Mouse (Mus musculus): ENCODE measurements around the gene Boll.
"Not testable (repeated sequence)": the region's sequence is repeated elsewhere in the genome, so short reads cannot be mapped to it uniquely, and the experiment has no call there.

The Boll gene

GRCm38 (mm10) chr1:55363044-55363565 is at the start of gene Boll:
Boll (minus strand) TSS chr1:55363469.
- DNase-seq (ENCODE audit: extremely low read depth, low read depth, low spot score): no peak

DNA sequence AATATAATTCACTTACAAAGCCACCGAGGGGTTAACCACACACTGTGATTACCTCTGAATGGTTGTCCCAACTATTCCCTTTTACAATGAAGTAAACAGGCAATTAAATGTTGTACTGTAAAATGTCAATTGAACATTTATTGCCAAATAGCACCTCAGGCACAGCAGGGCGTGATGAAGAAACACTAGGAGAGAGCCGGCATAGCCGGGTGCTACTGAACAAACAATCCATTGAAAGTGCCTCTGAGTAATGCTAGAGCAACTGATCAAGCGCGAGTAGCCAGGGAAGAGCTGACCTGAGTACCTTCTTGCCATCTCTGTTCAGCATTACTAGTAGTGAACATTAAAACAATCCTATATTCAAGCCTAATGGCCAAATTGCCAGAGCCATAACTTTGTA is 49.3 kb upstream of the Boll start:
- DNase-seq (ENCODE audit: extremely low read depth, low read depth, low spot score): peak; percentile 36

- DNase-seq (ENCODE audit: extremely low read depth, low read depth, low spot score): no peak
Measured at GRCm38 (mm10) chr1:55411079-55411478, 47.8 kb upstream of the Boll start.

DNA sequence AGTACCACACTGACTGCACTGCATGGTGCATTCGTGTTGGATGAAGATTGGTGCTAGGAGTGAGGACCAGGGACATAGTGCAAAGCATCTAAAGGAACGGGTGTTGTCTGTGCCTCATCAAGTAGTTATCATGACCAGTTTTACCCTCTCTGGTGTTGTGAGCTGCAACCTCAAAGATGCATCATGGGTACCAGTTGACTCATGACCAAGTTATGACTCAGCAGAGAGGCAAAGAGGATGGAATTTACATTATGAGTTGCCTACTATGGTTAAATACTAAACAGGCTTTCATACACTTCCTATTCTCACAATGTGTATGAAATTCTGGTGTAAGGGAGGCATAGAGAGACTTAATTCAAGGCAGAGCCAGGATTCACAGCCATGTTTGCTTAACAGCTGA is 47.4 kb upstream of the Boll start:
- DNase-seq (ENCODE audit: extremely low read depth, low read depth, low spot score): no peak

GRCm38 (mm10) chr1:55406531-55407375 is 43.5 kb upstream of the Boll start:
- DNase-seq (ENCODE audit: extremely low read depth, low read depth, low spot score): no peak

DNA sequence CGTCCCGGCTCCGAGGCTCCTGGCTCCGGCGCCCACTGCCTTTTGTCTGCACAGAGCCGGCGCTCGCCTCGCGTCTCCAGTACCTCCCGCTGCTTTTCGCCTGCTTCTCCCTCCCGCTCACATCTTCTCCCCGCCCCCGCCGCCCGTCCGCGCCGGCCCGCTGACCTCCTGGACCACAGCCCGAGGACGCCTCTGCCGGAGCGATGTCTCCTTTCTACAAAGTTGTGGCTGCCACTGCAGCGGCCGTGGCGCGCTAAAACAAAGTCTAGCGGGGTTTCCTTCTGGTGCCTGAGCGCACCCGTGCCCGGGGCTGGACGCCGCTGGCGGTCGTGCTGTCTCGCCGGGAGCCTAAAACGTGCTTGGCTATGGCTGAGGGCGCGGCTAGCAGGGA is 42.7 kb upstream of the Boll start:
- DNase-seq (ENCODE audit: extremely low read depth, low read depth, low spot score): no peak

GRCm38 (mm10) chr1:55405272-55406022 is 42.2 kb upstream of the Boll start, which contains the start of gene Plcl1:
Plcl1 (plus strand) TSS chr1:55405921.
- peak; percentile 19 for DNase-seq (ENCODE audit: extremely low read depth, low read depth, low spot score)

GRCm38 (mm10) chr1:55404439-55404838 is 41.2 kb upstream of the Boll start:
- no peak for DNase-seq (ENCODE audit: extremely low read depth, low read depth, low spot score)

DNA sequence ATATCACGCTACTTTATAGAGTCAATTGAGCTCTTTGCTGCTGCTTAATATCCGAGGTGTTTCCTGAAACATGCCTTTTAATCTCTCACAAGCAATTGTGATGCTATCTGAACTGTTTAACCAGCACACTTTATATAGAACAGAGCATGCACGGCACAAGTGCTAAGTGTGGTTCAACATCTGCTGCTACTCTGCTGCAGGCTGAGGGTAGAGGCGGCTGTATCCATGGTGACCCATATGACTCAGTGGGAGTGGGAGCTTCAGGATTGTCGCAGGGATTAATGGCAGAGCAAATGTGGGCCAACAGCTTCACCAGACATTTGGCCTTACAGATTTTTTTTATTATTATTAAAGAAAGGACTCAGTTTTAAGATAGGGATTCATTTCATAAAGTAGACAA is 36.6 kb upstream of the Boll start:
- DNase-seq (ENCODE audit: extremely low read depth, low read depth, low spot score): no peak

GRCm38 (mm10) chr1:55383114-55383773 is 20.0 kb upstream of the Boll start:
- no peak for DNase-seq (ENCODE audit: extremely low read depth, low read depth, low spot score)

DNA sequence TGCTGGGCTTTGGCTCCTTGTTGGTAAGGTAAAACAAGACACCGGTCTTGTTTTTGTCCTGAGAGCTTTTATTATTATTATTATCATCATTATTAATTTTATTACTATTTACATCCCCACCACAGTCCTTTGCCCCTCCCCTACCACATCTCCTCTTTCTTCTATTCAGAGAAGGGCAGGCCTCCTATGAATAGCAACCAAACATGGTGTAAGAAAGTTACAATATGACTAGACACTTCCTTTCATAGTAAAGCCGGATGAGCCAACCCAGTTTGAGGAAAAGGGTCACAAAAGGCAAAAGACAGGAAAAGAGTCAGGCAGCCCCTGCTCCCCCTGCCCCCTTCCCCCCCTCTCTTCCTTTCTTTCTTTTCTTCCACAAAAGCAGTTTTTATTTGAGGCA is 17.3 kb upstream of the Boll start:
- no peak for DNase-seq (ENCODE audit: extremely low read depth, low read depth, low spot score)

DNA sequence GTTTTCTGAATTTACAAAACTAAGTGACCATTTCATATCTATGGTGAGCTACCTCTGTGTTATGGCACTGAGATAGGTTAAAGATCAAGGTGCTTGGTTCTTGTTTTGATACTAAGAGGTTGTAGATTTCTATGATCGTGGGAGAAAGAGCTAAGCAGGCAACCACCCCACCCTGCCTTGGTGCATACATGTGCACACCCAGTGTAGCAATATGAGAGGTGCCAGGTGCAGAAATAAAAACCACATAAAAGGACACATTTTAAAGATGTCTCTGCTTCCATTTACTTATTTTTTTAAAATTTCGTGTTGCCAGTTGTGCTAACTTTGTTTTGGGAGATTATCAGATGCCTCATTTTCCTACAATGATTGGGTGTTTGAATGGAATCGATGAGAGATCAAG is 9.4 kb upstream of the Boll start:
- DNase-seq (ENCODE audit: extremely low read depth, low read depth, low spot score): no peak

DNA sequence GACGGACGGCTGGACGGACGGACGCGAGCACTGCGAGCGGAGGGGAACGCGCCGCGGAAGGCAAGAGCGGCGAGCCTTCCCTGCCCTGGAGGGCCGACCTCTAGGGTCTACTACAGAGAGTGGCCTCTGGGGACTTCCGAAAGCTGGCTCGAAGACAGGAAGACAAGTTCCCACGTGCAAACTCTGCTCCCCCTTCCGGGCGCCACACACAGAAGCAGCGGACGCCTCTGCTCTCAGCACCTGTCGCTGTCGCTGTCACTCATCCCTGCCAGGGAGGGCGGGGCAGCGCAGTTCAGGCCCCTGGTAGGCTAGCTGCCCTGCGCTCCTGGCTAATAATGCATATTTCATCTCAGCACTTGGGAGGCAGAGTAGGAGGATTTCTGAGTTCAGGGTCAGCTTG is 317 bp upstream of the Boll start:
- DNase-seq (ENCODE audit: extremely low read depth, low read depth, low spot score): peak; percentile 4

GRCm38 (mm10) chr1:55362634-55363033 is 635 bp downstream of the Boll start:
- DNase-seq (ENCODE audit: extremely low read depth, low read depth, low spot score): no peak

DNA sequence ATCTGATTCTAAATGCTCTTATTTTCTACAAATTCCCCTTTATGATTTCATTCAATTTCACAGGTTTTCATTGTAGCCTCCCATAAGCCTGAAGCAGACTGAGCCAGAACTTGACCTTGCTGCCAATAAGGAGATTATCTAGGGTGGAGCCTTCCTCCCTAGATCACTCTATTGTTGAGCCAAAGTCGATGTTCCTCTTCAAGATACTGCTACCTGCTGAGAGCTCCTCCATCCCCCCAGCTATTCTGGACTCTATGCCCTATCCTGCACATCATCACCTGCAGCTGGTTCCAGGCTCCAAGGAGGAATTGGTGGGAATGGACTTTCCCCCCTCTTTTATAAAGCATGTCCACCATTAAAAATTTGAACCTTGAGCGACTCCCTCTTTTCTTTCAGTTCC is 11.4 kb downstream of the Boll start:
- not testable (repeated sequence) for DNase-seq (ENCODE audit: extremely low read depth, low read depth, low spot score)

GRCm38 (mm10) chr1:55325496-55325895 is 37.8 kb downstream of the Boll start:
- DNase-seq (ENCODE audit: extremely low read depth, low read depth, low spot score): not testable (repeated sequence)

- no peak for DNase-seq (ENCODE audit: extremely low read depth, low read depth, low spot score)
Measured at GRCm38 (mm10) chr1:55301077-55301476, 62.2 kb downstream of the Boll start.

DNA sequence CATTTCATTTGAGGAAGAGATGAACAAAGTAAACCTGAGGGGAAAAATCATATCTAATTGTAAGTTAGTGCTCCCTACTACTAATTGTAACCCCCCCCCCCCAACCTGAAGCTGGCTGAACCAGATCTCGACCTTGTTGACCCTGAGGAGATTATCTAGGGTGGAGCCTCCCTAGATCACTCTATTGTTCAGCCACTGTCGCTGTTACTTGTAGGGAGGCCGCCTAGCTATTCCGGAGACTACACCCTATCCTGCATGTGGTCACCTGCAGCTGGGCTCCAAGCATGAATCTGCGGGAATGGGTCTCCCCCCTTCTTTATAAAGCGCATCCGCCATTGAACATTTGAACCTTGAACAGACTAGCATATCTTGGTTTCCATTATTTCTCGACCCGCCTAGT is 84.2 kb downstream of the Boll start:
- no peak for DNase-seq (ENCODE audit: extremely low read depth, low read depth, low spot score)

GRCm38 (mm10) chr1:55265447-55265846 is 97.8 kb downstream of the Boll start:
- no peak for DNase-seq (ENCODE audit: extremely low read depth, low read depth, low spot score)

DNA sequence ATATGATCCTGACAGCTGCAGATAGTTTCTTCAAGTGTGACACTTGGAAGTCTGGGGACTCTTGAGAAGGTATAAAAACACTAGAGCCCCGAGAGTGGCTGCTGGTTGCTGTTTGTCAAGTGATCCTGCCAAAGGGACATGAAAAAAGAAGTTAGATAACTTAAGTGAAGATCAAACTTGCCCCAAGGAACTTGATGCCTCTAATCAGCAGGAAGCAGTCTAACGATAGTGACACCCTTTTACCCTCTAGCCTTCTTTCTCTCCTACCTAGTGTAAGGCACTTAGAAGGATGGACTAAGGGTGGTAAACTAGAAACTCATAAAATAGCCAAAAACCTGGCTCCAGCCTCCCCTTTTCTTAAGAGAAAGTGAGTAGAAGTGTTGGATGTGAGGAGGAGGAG is 98.9 kb downstream of the Boll start:
- DNase-seq (ENCODE audit: extremely low read depth, low read depth, low spot score): no peak

DNA sequence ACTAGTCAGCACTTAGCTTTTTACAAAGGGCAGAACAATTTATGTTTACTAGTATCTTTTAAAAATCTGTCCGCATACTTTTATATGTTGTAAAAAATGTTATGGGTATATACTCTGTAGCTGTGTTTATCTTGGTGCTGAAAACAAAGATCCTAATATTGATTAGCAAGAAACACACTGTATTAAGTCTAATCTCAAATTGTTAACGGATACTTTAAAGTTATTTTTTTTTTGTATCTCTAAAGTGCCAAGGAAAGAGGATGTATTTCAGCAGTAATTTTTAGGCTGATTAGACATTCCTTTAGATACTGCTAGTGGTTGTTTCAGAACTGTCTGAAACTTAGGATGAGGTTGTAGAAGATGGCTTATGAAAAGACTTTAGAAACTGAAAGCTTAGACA is 116.9 kb downstream of the Boll start:
- DNase-seq (ENCODE audit: extremely low read depth, low read depth, low spot score): no peak

Data from fat pad, adult 2 months (tissue).